Mouse (Mus musculus): ENCODE measurements at regions not wholly inside any gene's neighbourhood (a gene's known extent, or its start where the extent isn't known, plus 50 kb on each side); places are given as distances from the start of the nearest gene placed in this dataset.

GRCm38 (mm10) chr2:83105070-83105469, 161.6 kb downstream of the Fsip2 start:
- ChIA-PET CTCF (interaction anchor here in 1 of 4 experiments (0.7 kb wide), 1 partner anchor 1483 kb away, joined by 3 read pairs; no protein-coding TSS in a partner anchor), POLR2A (no interaction called here)

DNA sequence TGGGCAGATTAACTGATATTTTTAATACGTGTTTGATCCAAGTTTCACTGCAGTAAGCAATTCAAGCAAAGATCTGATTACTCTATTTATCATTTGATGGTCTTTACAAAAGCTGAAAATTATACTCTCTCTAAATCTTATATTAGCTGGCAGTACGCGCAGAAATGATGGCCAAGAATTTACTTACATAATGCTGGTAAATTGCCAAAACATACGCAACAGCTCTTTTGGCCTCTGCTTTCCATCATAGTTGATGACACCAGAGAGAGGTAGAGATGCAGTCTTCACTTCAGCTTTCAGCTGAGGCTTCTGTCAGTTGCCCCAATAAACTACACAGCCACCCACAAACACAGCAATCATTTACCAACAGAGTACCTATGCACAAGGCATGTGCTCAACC, 182.9 kb downstream of the Fsip2 start:
- CTCF ChIA-PET: no interaction called here

GRCm38 (mm10) chr2:83130709-83131108, 187.3 kb downstream of the Fsip2 start:
- ChIA-PET CTCF (interaction anchor here in 1 of 4 experiments (0.5 kb wide), 1 partner anchor 1149 kb away, joined by 3 read pairs; no protein-coding TSS in a partner anchor), POLR2A (no interaction called here)

More for the DNA sequence above, 182.9 kb downstream of the Fsip2 start:
- POLR2A ChIA-PET: no interaction called here

GRCm38 (mm10) chr2:83131285-83131852, 187.9 kb downstream of the Fsip2 start:
- CTCF ChIA-PET: no interaction called here
- POLR2A ChIA-PET: no interaction called here

GRCm38 (mm10) chr2:83165853-83166252, 222.4 kb downstream of the Fsip2 start:
- ChIA-PET POLR2A (no interaction called here), CTCF (no interaction called here)

Measured in embryonic stem cell, embryonic (primary cell).